Mouse (Mus musculus): Measurements from ENCODE around the gene Mnx1. TPM values are rescaled to one million over a fixed set of nuclear protein-coding genes. Genes with fewer than 3 reads are reported as not detected.
A peak's percentile ranks its signal among the peaks of the same experiment; 100 is the strongest.

Mnx1 gene
- polyA plus RNA-seq (2015; fragmentation: Nextera tagmentation; extraction: Ambion mirVana): not detected in 2 replicates

- no peaks in the 10 kb centered on the region for H3K9me3 ChIP-seq (ENCODE audit: low read length)
- peak; percentile 87 for ATAC-seq (ENCODE audit: low FRiP score, low TSS enrichment)
- peak within 1 kb of the TSS; percentile 42 for H3K4me3 ChIP-seq (ENCODE audit: low read length)
- WGBS: under 1% methylated on average over 63 of the region's 65 CpGs
- H3K27ac ChIP-seq (ENCODE audit: low read length): no peak within 1 kb of the TSS
- H3K27me3 ChIP-seq (ENCODE audit: insufficient read depth, low read length): peaks cover 98% of the 10 kb centered on the region
- no peaks in the 10 kb centered on the region for H3K36me3 ChIP-seq (ENCODE audit: insufficient read depth, low read length)
- H3K4me1 ChIP-seq (ENCODE audit: insufficient read depth, low read length): peaks cover 17% of the 10 kb centered on the region
- peak within 1 kb of the TSS; percentile 62 for H3K4me2 ChIP-seq (replicated peaks; ENCODE audit: low read depth, low read length)
- H3K9ac ChIP-seq (replicated peaks; ENCODE audit: low read length): no peak within 1 kb of the TSS
These were observed at the start of gene Mnx1 for GRCm38 (mm10) chr5:29478208-29479197. Mnx1 (minus strand) TSS chr5:29478470.

GRCm38 (mm10) chr5:29516432-29516831, 38.2 kb upstream of the Mnx1 start:
- WGBS: 89% methylated on average over 5 of the region's 5 CpGs
- no peaks in the 10 kb centered on the region for H3K4me1 ChIP-seq (ENCODE audit: insufficient read depth, low read length)
- no peak for ATAC-seq (ENCODE audit: low FRiP score, low TSS enrichment)
- no peak overlapping the region for H3K27ac ChIP-seq (ENCODE audit: low read length)
- H3K9me3 ChIP-seq (ENCODE audit: low read length): no peaks in the 10 kb centered on the region
- H3K27me3 ChIP-seq (ENCODE audit: insufficient read depth, low read length): no peaks in the 10 kb centered on the region
- no peak overlapping the region for H3K4me3 ChIP-seq (ENCODE audit: low read length)
- no peaks in the 10 kb centered on the region for H3K36me3 ChIP-seq (ENCODE audit: insufficient read depth, low read length)
- no peak overlapping the region for H3K9ac ChIP-seq (replicated peaks; ENCODE audit: low read length)
- no peak overlapping the region for H3K4me2 ChIP-seq (replicated peaks; ENCODE audit: low read depth, low read length)

- H3K9ac ChIP-seq (replicated peaks; ENCODE audit: low read length): no peak overlapping the region
- no peak for ATAC-seq (ENCODE audit: low FRiP score, low TSS enrichment)
- no peaks in the 10 kb centered on the region for H3K36me3 ChIP-seq (ENCODE audit: insufficient read depth, low read length)
- H3K9me3 ChIP-seq (ENCODE audit: low read length): no peaks in the 10 kb centered on the region
- no peak overlapping the region for H3K4me3 ChIP-seq (ENCODE audit: low read length)
- 81% methylated on average over 3 of the region's 3 CpGs for WGBS
- no peaks in the 10 kb centered on the region for H3K4me1 ChIP-seq (ENCODE audit: insufficient read depth, low read length)
- H3K4me2 ChIP-seq (replicated peaks; ENCODE audit: low read depth, low read length): no peak overlapping the region
- H3K27me3 ChIP-seq (ENCODE audit: insufficient read depth, low read length): no peaks in the 10 kb centered on the region
- no peak overlapping the region for H3K27ac ChIP-seq (ENCODE audit: low read length)
These were observed 37.6 kb upstream of the Mnx1 start for GRCm38 (mm10) chr5:29515888-29516287.

- Histone ChIP-seq H3K9me3 (ENCODE audit: low read length) (no peaks in the 10 kb centered on the region), H3K36me3 (ENCODE audit: insufficient read depth, low read length) (no peaks in the 10 kb centered on the region), H3K4me1 (ENCODE audit: insufficient read depth, low read length) (no peaks in the 10 kb centered on the region), H3K9ac (replicated peaks; ENCODE audit: low read length) (no peak overlapping the region), H3K4me3 (ENCODE audit: low read length) (no peak overlapping the region), H3K4me2 (replicated peaks; ENCODE audit: low read depth, low read length) (no peak overlapping the region), H3K27me3 (ENCODE audit: insufficient read depth, low read length) (no peaks in the 10 kb centered on the region), H3K27ac (ENCODE audit: low read length) (no peak overlapping the region)
- WGBS: 47% methylated on average over 3 of the region's 3 CpGs
- ATAC-seq (ENCODE audit: low FRiP score, low TSS enrichment): no peak
These were observed 28.7 kb upstream of the Mnx1 start for GRCm38 (mm10) chr5:29507013-29507412.

- H3K4me2 ChIP-seq (replicated peaks; ENCODE audit: low read depth, low read length): no peak overlapping the region
- H3K27ac ChIP-seq (ENCODE audit: low read length): no peak overlapping the region
- no peak for ATAC-seq (ENCODE audit: low FRiP score, low TSS enrichment)
- H3K9me3 ChIP-seq (ENCODE audit: low read length): no peaks in the 10 kb centered on the region
- no peaks in the 10 kb centered on the region for H3K36me3 ChIP-seq (ENCODE audit: insufficient read depth, low read length)
- peaks cover 94% of the 10 kb centered on the region for H3K27me3 ChIP-seq (ENCODE audit: insufficient read depth, low read length)
- no peak overlapping the region for H3K4me3 ChIP-seq (ENCODE audit: low read length)
- no peaks in the 10 kb centered on the region for H3K4me1 ChIP-seq (ENCODE audit: insufficient read depth, low read length)
- 15% methylated on average over 13 of the region's 13 CpGs for WGBS
- no peak overlapping the region for H3K9ac ChIP-seq (replicated peaks; ENCODE audit: low read length)
These were observed 9.1 kb upstream of the Mnx1 start for GRCm38 (mm10) chr5:29487321-29487720.

- Histone ChIP-seq H3K27me3 (ENCODE audit: insufficient read depth, low read length) (peaks cover 94% of the 10 kb centered on the region), H3K4me2 (replicated peaks; ENCODE audit: low read depth, low read length) (no peak overlapping the region), H3K4me1 (ENCODE audit: insufficient read depth, low read length) (no peaks in the 10 kb centered on the region), H3K4me3 (ENCODE audit: low read length) (no peak overlapping the region), H3K9me3 (ENCODE audit: low read length) (no peaks in the 10 kb centered on the region), H3K9ac (replicated peaks; ENCODE audit: low read length) (no peak overlapping the region), H3K27ac (ENCODE audit: low read length) (no peak overlapping the region), H3K36me3 (ENCODE audit: insufficient read depth, low read length) (no peaks in the 10 kb centered on the region)
- 3% methylated on average over 10 of the region's 10 CpGs for WGBS
- no peak for ATAC-seq (ENCODE audit: low FRiP score, low TSS enrichment)
These were observed 7.7 kb upstream of the Mnx1 start for GRCm38 (mm10) chr5:29485941-29486320.

- Histone ChIP-seq H3K9me3 (ENCODE audit: low read length) (no peaks in the 10 kb centered on the region), H3K9ac (replicated peaks; ENCODE audit: low read length) (no peak overlapping the region), H3K4me1 (ENCODE audit: insufficient read depth, low read length) (no peaks in the 10 kb centered on the region), H3K27ac (ENCODE audit: low read length) (no peak overlapping the region), H3K36me3 (ENCODE audit: insufficient read depth, low read length) (no peaks in the 10 kb centered on the region), H3K4me3 (ENCODE audit: low read length) (no peak overlapping the region), H3K27me3 (ENCODE audit: insufficient read depth, low read length) (peaks cover 95% of the 10 kb centered on the region), H3K4me2 (replicated peaks; ENCODE audit: low read depth, low read length) (no peak overlapping the region)
- 2% methylated on average over 38 of the region's 38 CpGs for WGBS
- no peak for ATAC-seq (ENCODE audit: low FRiP score, low TSS enrichment)
These were observed 7.0 kb upstream of the Mnx1 start for GRCm38 (mm10) chr5:29484965-29485940.

- H3K27me3 ChIP-seq (ENCODE audit: insufficient read depth, low read length): peaks cover 96% of the 10 kb centered on the region
- H3K4me1 ChIP-seq (ENCODE audit: insufficient read depth, low read length): peaks cover 4% of the 10 kb centered on the region; the same call in 1 of the 2 replicates
- ATAC-seq (ENCODE audit: low FRiP score, low TSS enrichment): no peak
- no peaks in the 10 kb centered on the region for H3K9me3 ChIP-seq (ENCODE audit: low read length)
- H3K27ac ChIP-seq (ENCODE audit: low read length): no peak overlapping the region
- no peak overlapping the region for H3K4me3 ChIP-seq (ENCODE audit: low read length)
- 1% methylated on average over 4 of the region's 4 CpGs for whole genome bisulfite sequencing
- no peaks in the 10 kb centered on the region for H3K36me3 ChIP-seq (ENCODE audit: insufficient read depth, low read length)
- H3K4me2 ChIP-seq (replicated peaks; ENCODE audit: low read depth, low read length): no peak overlapping the region
- H3K9ac ChIP-seq (replicated peaks; ENCODE audit: low read length): no peak overlapping the region
These were observed 5.5 kb upstream of the Mnx1 start for GRCm38 (mm10) chr5:29483801-29484200.

GRCm38 (mm10) chr5:29479198-29479593, 926 bp upstream of the Mnx1 start:
- peaks cover 17% of the 10 kb centered on the region for H3K4me1 ChIP-seq (ENCODE audit: insufficient read depth, low read length)
- WGBS: under 1% methylated on average over 14 of the region's 14 CpGs
- H3K9me3 ChIP-seq (ENCODE audit: low read length): no peaks in the 10 kb centered on the region
- H3K9ac ChIP-seq (replicated peaks; ENCODE audit: low read length): no peak overlapping the region
- H3K36me3 ChIP-seq (ENCODE audit: insufficient read depth, low read length): no peaks in the 10 kb centered on the region
- peak overlapping the region; percentile 42; the same call in 1 of the 2 replicates for H3K4me3 ChIP-seq (ENCODE audit: low read length)
- H3K4me2 ChIP-seq (replicated peaks; ENCODE audit: low read depth, low read length): no peak overlapping the region
- H3K27ac ChIP-seq (ENCODE audit: low read length): no peak overlapping the region
- ATAC-seq (ENCODE audit: low FRiP score, low TSS enrichment): peak; percentile 60; the same call in 1 of the 2 replicates
- peaks cover 98% of the 10 kb centered on the region for H3K27me3 ChIP-seq (ENCODE audit: insufficient read depth, low read length)

All from kidney, embryonic 16.5 days (tissue).